8 mouse cellular contexts compared by ENCODE assay signal in the genomic region with DNA sequence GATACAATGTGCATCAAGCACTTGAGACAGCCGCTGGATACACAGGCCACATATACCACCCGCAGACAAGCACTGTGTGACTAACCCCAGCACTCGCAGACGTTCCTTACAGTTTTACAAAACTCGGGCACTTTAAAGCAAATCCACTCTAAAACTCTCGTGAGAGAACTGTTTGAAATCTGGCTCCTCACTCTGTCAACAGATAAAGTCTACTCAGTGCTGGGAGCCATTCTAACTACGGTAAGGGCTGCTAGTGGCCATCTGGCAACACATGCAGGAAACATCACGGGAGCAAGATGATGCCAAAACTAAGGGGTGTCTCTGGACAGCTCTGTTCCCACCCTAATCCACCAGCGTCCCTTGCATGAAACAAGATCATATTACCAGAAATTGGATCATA. TPM values are rescaled to one million over a fixed set of nuclear protein-coding genes. Genes with fewer than 3 reads are reported as not detected.
DNase-seq lines count a peak whose midpoint lies in the region; ATAC-seq and TF ChIP-seq lines count a peak whose summit lies in the region.

No protein-coding gene starts in this region.

- H3K4me1 ChIP-seq in CH12.LX (ENCODE audit: control insufficient read depth in 1 of 2, insufficient read depth in 2 of 2) = peaks cover 9 to 43% of the 10 kb centered on the region in 2 experiments; a peak in 3 of 4 replicates
- peaks cover 22% of the 10 kb centered on the region for H3K4me1 ChIP-seq in forebrain, embryonic 12.5 days
- H3K4me1 ChIP-seq in limb, embryonic 14.5 days (ENCODE audit: control insufficient read depth, insufficient read depth, low read length) = peaks cover 18% of the 10 kb centered on the region
- H3K4me1 ChIP-seq in stomach, embryonic 15.5 days = peaks cover 12% of the 10 kb centered on the region; the same call in 1 of the 2 replicates

- H3K9me3 ChIP-seq in CH12.LX (replicated peaks; ENCODE audit: low read length) = no peaks in the 10 kb centered on the region
- H3K9me3 ChIP-seq in forebrain, embryonic 12.5 days = no peaks in the 10 kb centered on the region
- no peaks in the 10 kb centered on the region for H3K9me3 ChIP-seq in limb, embryonic 14.5 days (ENCODE audit: control insufficient read depth, low read length)
- no peaks in the 10 kb centered on the region for H3K9me3 ChIP-seq in stomach, embryonic 15.5 days

- peak overlapping the region; percentile 93 for H3K9ac ChIP-seq in CH12.LX (ENCODE audit: insufficient read depth, low read depth)
- H3K9ac ChIP-seq in forebrain, embryonic 12.5 days = peak overlapping the region; percentile 91
- H3K9ac ChIP-seq in limb, embryonic 14.5 days (ENCODE audit: low read depth, low read length, severe bottlenecking) = peak overlapping the region; percentile 96
- peak overlapping the region; percentile 80; the same call in 1 of the 2 replicates for H3K9ac ChIP-seq in stomach, embryonic 15.5 days

- H3K27ac ChIP-seq in CH12.LX (ENCODE audit: insufficient read depth, low read depth) = no peak overlapping the region
- no peak overlapping the region for H3K27ac ChIP-seq in forebrain, embryonic 12.5 days
- no peak overlapping the region for H3K27ac ChIP-seq in limb, embryonic 14.5 days (replicated peaks; ENCODE audit: low read depth, low read length)
- H3K27ac ChIP-seq in stomach, embryonic 15.5 days = no peak overlapping the region

- no peak for TF ChIP-seq CTCF in CH12.LX (conservative IDR thresholded peaks at IDR 0.05 in 1 of 2, IDR thresholded peaks at IDR 0.05 in 1 of 2; ENCODE audit: low read depth in 2 of 2, low read length in 2 of 2)

- no peak for TF ChIP-seq EP300 in CH12.LX (IDR thresholded peaks at IDR 0.05; ENCODE audit: low read length)

- H3K27me3 ChIP-seq in CH12.LX (replicated peaks) = peaks cover 2% of the 10 kb centered on the region
- H3K27me3 ChIP-seq in forebrain, embryonic 12.5 days = no peaks in the 10 kb centered on the region
- no peaks in the 10 kb centered on the region for H3K27me3 ChIP-seq in limb, embryonic 14.5 days (ENCODE audit: control insufficient read depth, insufficient read depth, low read length)
- H3K27me3 ChIP-seq in stomach, embryonic 15.5 days (replicated peaks) = no peaks in the 10 kb centered on the region

- peaks cover 58% of the 10 kb centered on the region for H3K79me2 ChIP-seq in CH12.LX (replicated peaks; ENCODE audit: control insufficient read depth, extremely low read depth, insufficient read depth, poor library complexity, severe bottlenecking)

- in situ Hi-C loops in CH12.LX (cut with MboI; ENCODE audit: low pct_ligation_motif_present, low pct_unique_long_range_greater_than_20kb, low sequenced_read_pairs) = no loop called here

- TF ChIP-seq RAD21 in CH12.LX (IDR thresholded peaks at IDR 0.05; ENCODE audit: low read depth, low read length) = no peak

- dilution Hi-C loops in CH12.LX (cut with MboI; ENCODE audit: extremely low pct_ligation_motif_present, extremely low pct_unique_long_range_greater_than_20kb, low sequenced_read_pairs) = no loop called here

- ATAC-seq in forebrain, embryonic 12.5 days (ENCODE audit: low FRiP score) = no peak
- no peak for ATAC-seq in limb, embryonic 14.5 days (ENCODE audit: low FRiP score, low read depth)
- ATAC-seq in stomach, embryonic 15.5 days (ENCODE audit: insufficient read depth, low FRiP score, low read depth) = no peak

- peak; percentile 34 to 49 for DNase-seq in cerebellum, postnatal 10 days
- DNase-seq in cerebellum, adult 11-12 months = no peak
- peak; percentile 3 for DNase-seq in CH12.LX (ENCODE audit: extremely low read depth)
- DNase-seq in limb, embryonic 14.5 days (ENCODE audit: low spot score) = no peak
- DNase-seq in urinary bladder, adult 2 months (ENCODE audit: low spot score) = no peak
- no peak for DNase-seq in right cerebral cortex, postnatal 10 days (ENCODE audit: low spot score in 2 of 2)

- no peak for TF ChIP-seq POLR2A in CH12.LX (IDR thresholded peaks at IDR 0.05; ENCODE audit: low read depth, low read length)
- no peak for TF ChIP-seq POLR2A in limb, embryonic 14.5 days (IDR thresholded peaks at IDR 0.05; ENCODE audit: borderline replicate concordance, extremely low read depth, insufficient read depth, insufficient read length)

- peaks cover 0 to 34% of the 10 kb centered on the region in 2 experiments for H3K36me3 ChIP-seq in CH12.LX (replicated peaks in 1 of 2; ENCODE audit: control insufficient read depth in 1 of 2, insufficient read depth in 1 of 2, low read length in 1 of 2)
- H3K36me3 ChIP-seq in forebrain, embryonic 12.5 days (replicated peaks) = no peaks in the 10 kb centered on the region
- H3K36me3 ChIP-seq in limb, embryonic 14.5 days (ENCODE audit: control insufficient read depth, insufficient read depth, low read length) = no peaks in the 10 kb centered on the region
- no peaks in the 10 kb centered on the region for H3K36me3 ChIP-seq in stomach, embryonic 15.5 days

- H3K4me2 ChIP-seq in CH12.LX (ENCODE audit: insufficient read depth, low read depth, poor library complexity, severe bottlenecking) = peak overlapping the region; percentile 91
- peak overlapping the region; percentile 89 for H3K4me2 ChIP-seq in forebrain, embryonic 12.5 days
- peak overlapping the region; percentile 57 for H3K4me2 ChIP-seq in limb, embryonic 14.5 days (replicated peaks; ENCODE audit: low read depth, low read length, severe bottlenecking)
- peak overlapping the region; percentile 54 for H3K4me2 ChIP-seq in stomach, embryonic 15.5 days

- WGBS in forebrain, embryonic 12.5 days = 76% methylated on average over 9 of the region's 9 CpGs
- WGBS in limb, embryonic 14.5 days = 56% methylated on average over 9 of the region's 9 CpGs
- 36% methylated on average over 9 of the region's 9 CpGs for WGBS in stomach, embryonic 15.5 days

- peak overlapping the region; percentile 89 to 96 (median 92) for H3K4me3 ChIP-seq in CH12.LX (replicated peaks in 1 of 3; ENCODE audit: low read depth in 2 of 3, low read length in 2 of 3, poor library complexity in 1 of 3)
- H3K4me3 ChIP-seq in forebrain, embryonic 12.5 days (replicated peaks) = peak overlapping the region; percentile 92
- peak overlapping the region; percentile 97 for H3K4me3 ChIP-seq in limb, embryonic 14.5 days (replicated peaks; ENCODE audit: low read length)
- peak overlapping the region; percentile 73 for H3K4me3 ChIP-seq in stomach, embryonic 15.5 days (replicated peaks)

TF ChIP-seq in CH12.LX, 34 proteins besides CTCF, POLR2A, EP300 and RAD21:
- TF ChIP-seq MXI1 (IDR thresholded peaks at IDR 0.05; ENCODE audit: low read depth, low read length) = 0 out of 2 replicates have a peak, but pooled peaks have one; percentile 29
- TF ChIP-seq NRF1 (IDR thresholded peaks at IDR 0.05; ENCODE audit: low read depth, low read length) = no peak
- TF ChIP-seq CHD1 (IDR thresholded peaks at IDR 0.05; ENCODE audit: low read depth, low read length) = no peak
- no peak for TF ChIP-seq KAT2A (IDR thresholded peaks at IDR 0.05; ENCODE audit: insufficient replicate concordance, low read length)

RNA-seq across cellular contexts. Expression of gene Pdcd6ip, which starts 1.2 kb away (rescaled TPM):
- total RNA-seq in CH12.LX (2012; rRNA removed) (29.4 and 29.5 TPM in 2 replicates), CH12.LX (2014; rRNA removed) (23.3 and 25.9 TPM in 2 replicates)
- polyA plus RNA-seq in CH12.LX (2012; ENCODE audit: insufficient read length, low read depth) = 75.3 and 75.6 TPM in 2 replicates
- 54.3 and 57.4 TPM in 2 replicates for polyA plus RNA-seq in forebrain, embryonic 12.5 days (2016; fragmentation: Nextera tagmentation; extraction: Ambion mirVana)
- 74.4 and 74.5 TPM in 2 replicates for polyA plus RNA-seq in limb, embryonic 14.5 days (2012; rRNA removed)
- 64.0 and 70.2 TPM in 2 replicates for polyA plus RNA-seq in limb, embryonic 14.5 days (2014; fragmentation: Nextera tagmentation; extraction: Ambion mirVana)
- 86.1 and 89.8 TPM in 2 replicates for polyA plus RNA-seq in stomach, embryonic 15.5 days (2015; fragmentation: Nextera tagmentation; extraction: Ambion mirVana)
- polyA plus RNA-seq in urinary bladder, adult 2 months (2012; rRNA removed) = 79.6 and 83.8 TPM in 2 replicates

RNA-seq across cellular contexts. Expression of gene Clasp2, which starts 34.4 kb away (rescaled TPM):
- total RNA-seq in CH12.LX (2012; rRNA removed) = 29.8 and 32.4 TPM in 2 replicates
- 23.9 and 25.9 TPM in 2 replicates for total RNA-seq in CH12.LX (2014; rRNA removed)
- 24.9 and 27.0 TPM in 2 replicates for polyA plus RNA-seq in CH12.LX (2012; ENCODE audit: insufficient read length, low read depth)
- polyA plus RNA-seq in forebrain, embryonic 12.5 days (2016; fragmentation: Nextera tagmentation; extraction: Ambion mirVana) = 81.3 and 84.0 TPM in 2 replicates
- polyA plus RNA-seq in limb, embryonic 14.5 days (2012; rRNA removed) = 18.7 and 18.8 TPM in 2 replicates
- 21.4 and 23.3 TPM in 2 replicates for polyA plus RNA-seq in limb, embryonic 14.5 days (2014; fragmentation: Nextera tagmentation; extraction: Ambion mirVana)
- 24.9 and 25.9 TPM in 2 replicates for polyA plus RNA-seq in stomach, embryonic 15.5 days (2015; fragmentation: Nextera tagmentation; extraction: Ambion mirVana)
- polyA plus RNA-seq in urinary bladder, adult 2 months (2012; rRNA removed) = 12.0 and 15.6 TPM in 2 replicates

Comparison
In these comparisons a context has a peak if more than half of its experiments do, and no peak if none do; other contexts are left out.
1. DNase-seq: peak in cerebellum, postnatal 10 days (2 of 2) and CH12.LX (single experiment); none in cerebellum, adult 11-12 months (single experiment), limb, embryonic 14.5 days (single experiment), urinary bladder, adult 2 months (single experiment) and right cerebral cortex, postnatal 10 days (0 of 2).
2. Peak in every context shown above with its lines, with median percentiles within 50 percentile points of each other: H3K4me2 ChIP-seq, H3K4me3 ChIP-seq and H3K9ac ChIP-seq.